Mouse (Mus musculus): ENCODE measurements at regions not wholly inside any gene's neighbourhood (a gene's known extent, or its start where the extent isn't known, plus 50 kb on each side); places are given as distances from the start of the nearest gene placed in this dataset.
A peak's percentile ranks its signal among the peaks of the same experiment; 100 is the strongest.

- Histone ChIP-seq H3K27ac (replicated peaks; ENCODE audit: low read depth, low read length) (no peak overlapping the region), H3K4me1 (ENCODE audit: control insufficient read depth, insufficient read depth, insufficient read length, low read length) (peaks cover 7% of the 10 kb centered on the region), H3K4me3 (ENCODE audit: insufficient read depth, low read depth, low read length) (no peak overlapping the region)
Observed at GRCm38 (mm10) chr13:52189382-52189923, 341.6 kb downstream of the Diras2 start.

GRCm38 (mm10) chr13:52190256-52190655, 340.8 kb downstream of the Diras2 start:
- no peak overlapping the region for H3K4me3 ChIP-seq (ENCODE audit: insufficient read depth, low read depth, low read length)
- H3K4me1 ChIP-seq (ENCODE audit: control insufficient read depth, insufficient read depth, insufficient read length, low read length): peaks cover 7% of the 10 kb centered on the region
- H3K27ac ChIP-seq (replicated peaks; ENCODE audit: low read depth, low read length): no peak overlapping the region

DNA sequence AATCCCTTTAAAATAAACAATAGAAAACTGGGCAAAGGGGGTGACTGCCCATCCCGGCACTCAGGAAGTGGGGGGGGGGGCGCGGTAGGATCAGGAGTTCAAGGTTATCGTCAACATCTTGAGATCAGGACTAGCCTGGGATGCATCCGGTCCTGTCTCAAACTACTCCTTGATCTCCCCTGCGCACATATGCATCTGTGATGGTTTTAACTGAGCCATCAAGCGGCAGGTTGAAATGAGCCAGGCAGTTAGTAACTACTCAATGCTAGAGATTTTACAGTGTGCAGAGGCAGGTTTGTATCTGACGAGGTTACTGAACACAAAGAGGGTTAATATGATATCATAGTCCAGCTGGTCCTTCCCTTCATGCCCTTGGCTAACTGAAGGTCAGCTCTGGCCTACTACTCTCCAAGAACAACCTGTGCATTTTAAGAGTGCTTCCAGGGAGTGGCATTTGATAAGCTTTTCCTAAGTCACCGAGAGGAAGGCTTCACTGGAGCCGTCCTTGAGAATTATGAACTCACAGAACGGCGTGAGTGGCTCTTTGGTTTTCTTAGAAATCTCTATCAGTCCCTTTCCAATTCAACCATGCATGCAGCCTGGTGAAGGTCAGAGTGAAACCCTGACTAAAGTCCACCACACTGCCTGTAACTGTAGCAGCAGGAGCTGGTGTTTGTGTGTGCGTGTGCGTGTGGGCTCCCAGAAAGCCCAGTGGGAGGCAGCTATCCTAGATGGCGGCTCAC, 340.1 kb downstream of the Diras2 start:
- H3K4me3 ChIP-seq (ENCODE audit: insufficient read depth, low read depth, low read length): no peak overlapping the region
- no peak overlapping the region for H3K27ac ChIP-seq (replicated peaks; ENCODE audit: low read depth, low read length)
- H3K4me1 ChIP-seq (ENCODE audit: control insufficient read depth, insufficient read depth, insufficient read length, low read length): peaks cover 7% of the 10 kb centered on the region

GRCm38 (mm10) chr13:52196917-52197316, 334.2 kb downstream of the Diras2 start:
- Histone ChIP-seq H3K4me1 (ENCODE audit: control insufficient read depth, insufficient read depth, insufficient read length, low read length) (no peaks in the 10 kb centered on the region; the same call in 1 of the 2 replicates), H3K27ac (replicated peaks; ENCODE audit: low read depth, low read length) (no peak overlapping the region), H3K4me3 (ENCODE audit: insufficient read depth, low read depth, low read length) (no peak overlapping the region)

GRCm38 (mm10) chr13:52198649-52199348, 332.3 kb downstream of the Diras2 start:
- no peak overlapping the region for H3K4me3 ChIP-seq (ENCODE audit: insufficient read depth, low read depth, low read length)
- H3K27ac ChIP-seq (replicated peaks; ENCODE audit: low read depth, low read length): no peak overlapping the region
- no peaks in the 10 kb centered on the region; the same call in 1 of the 2 replicates for H3K4me1 ChIP-seq (ENCODE audit: control insufficient read depth, insufficient read depth, insufficient read length, low read length)

DNA sequence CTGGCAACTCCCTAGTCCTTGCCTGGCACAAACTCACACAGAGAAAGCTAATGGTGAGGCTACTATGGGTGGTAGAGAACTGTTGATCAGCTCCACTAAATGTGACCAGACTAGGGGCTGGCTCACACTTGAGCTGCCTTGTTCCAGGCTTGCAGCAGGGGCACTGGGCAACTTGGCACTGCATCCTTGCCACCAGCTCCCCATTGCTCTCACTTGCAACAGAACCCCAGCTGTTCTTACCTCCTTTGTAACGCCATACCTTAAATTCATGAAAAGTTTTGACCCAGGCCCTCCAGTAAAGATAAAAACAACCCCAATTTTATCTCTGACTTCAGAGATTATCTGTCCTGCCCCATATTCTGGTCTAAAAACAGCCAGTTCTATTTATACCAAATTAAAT, 328.7 kb downstream of the Diras2 start:
- Histone ChIP-seq H3K27ac (replicated peaks; ENCODE audit: low read depth, low read length) (no peak overlapping the region), H3K4me3 (ENCODE audit: insufficient read depth, low read depth, low read length) (no peak overlapping the region), H3K4me1 (ENCODE audit: control insufficient read depth, insufficient read depth, insufficient read length, low read length) (no peaks in the 10 kb centered on the region)

- no peak overlapping the region for H3K27ac ChIP-seq (replicated peaks; ENCODE audit: low read depth, low read length)
- no peak overlapping the region for H3K4me3 ChIP-seq (ENCODE audit: insufficient read depth, low read depth, low read length)
- no peaks in the 10 kb centered on the region for H3K4me1 ChIP-seq (ENCODE audit: control insufficient read depth, insufficient read depth, insufficient read length, low read length)
Observed at GRCm38 (mm10) chr13:52205951-52206350, 325.1 kb downstream of the Diras2 start.

- Histone ChIP-seq H3K4me1 (ENCODE audit: control insufficient read depth, insufficient read depth, insufficient read length, low read length) (no peaks in the 10 kb centered on the region), H3K4me3 (ENCODE audit: insufficient read depth, low read depth, low read length) (no peak overlapping the region), H3K27ac (replicated peaks; ENCODE audit: low read depth, low read length) (no peak overlapping the region)
Observed at GRCm38 (mm10) chr13:52216343-52216742, 314.7 kb downstream of the Diras2 start.

DNA sequence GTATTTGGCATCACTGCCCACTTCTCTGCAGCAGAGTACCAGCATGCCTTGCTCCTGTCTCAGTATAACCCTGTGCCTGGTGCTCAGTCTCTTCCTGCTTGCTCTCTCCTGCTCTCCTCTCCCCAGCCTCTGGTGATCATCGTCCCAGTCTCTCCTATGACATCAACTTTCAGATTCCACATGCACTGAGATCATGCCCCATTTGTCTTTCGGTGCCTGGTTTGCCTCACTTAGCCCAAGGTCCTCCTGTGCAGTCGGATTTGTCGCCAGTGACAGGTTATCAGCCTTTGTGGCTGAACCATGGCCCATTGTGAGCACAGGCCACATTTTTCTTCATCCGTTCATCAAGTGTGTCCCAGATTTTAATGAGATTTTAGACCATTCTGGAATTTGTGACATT, 314.0 kb downstream of the Diras2 start:
- no peak overlapping the region for H3K4me3 ChIP-seq (ENCODE audit: insufficient read depth, low read depth, low read length)
- no peak overlapping the region for H3K27ac ChIP-seq (replicated peaks; ENCODE audit: low read depth, low read length)
- H3K4me1 ChIP-seq (ENCODE audit: control insufficient read depth, insufficient read depth, insufficient read length, low read length): peaks cover 3% of the 10 kb centered on the region

DNA sequence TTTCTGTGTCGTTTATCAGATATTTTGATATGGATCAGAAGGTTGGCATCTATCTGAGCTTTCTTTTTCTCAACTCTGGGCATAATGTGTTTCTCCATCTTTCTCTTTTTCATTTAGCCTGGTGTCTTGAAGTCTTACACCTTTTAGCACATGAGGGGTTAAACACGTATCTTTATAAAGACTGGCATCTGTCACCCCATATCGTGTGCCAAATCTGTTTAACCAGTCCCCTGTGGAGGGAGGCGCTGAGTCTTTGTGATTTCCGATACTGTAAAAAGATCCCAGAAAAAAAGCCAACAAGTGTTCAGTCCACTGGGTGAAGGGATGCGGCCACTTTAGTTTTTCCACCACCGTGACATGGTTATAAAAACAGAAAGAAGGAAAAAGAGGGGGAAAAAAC, 313.3 kb downstream of the Diras2 start:
- Histone ChIP-seq H3K4me1 (ENCODE audit: control insufficient read depth, insufficient read depth, insufficient read length, low read length) (peaks cover 10% of the 10 kb centered on the region), H3K4me3 (ENCODE audit: insufficient read depth, low read depth, low read length) (no peak overlapping the region), H3K27ac (replicated peaks; ENCODE audit: low read depth, low read length) (no peak overlapping the region)

DNA sequence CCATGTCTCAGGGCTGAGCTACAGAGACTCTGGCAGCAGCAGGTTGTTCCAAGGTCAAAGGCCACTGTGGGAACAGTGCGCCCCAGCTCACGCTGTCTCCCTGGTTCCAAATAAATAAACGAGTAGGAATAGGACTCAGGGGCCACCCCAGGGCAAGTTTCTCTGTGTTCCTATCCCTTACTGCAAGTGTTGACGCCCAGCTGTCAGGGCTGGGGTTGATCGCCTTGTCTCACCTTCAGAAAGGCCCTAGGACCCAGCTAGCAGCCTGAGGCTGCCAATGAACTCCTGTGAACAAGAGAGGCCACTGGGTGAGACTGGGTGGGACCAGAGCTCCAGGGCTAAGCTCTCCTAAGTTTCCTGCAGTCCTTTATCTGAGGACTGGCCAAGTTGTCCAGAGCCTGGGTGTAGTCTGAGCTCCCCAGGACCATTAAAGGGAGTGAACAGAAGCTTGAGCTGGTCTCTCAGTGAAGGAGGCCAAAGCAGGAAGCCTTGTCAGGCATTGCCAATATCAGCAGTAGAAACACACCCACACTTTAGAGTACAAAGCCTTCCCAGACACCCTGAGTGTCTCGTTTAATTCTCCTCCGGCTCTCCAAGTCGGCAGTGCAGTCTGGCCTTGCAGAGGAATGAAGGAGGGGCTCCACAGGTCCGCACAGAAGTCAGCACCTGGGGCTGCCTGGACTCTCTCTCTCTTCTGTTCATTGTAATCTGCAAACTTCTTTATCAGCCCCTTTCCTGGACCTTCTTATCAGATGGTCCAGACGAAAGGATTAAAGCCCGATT, 308.6 kb downstream of the Diras2 start:
- Histone ChIP-seq H3K27ac (replicated peaks; ENCODE audit: low read depth, low read length) (peak overlapping the region; percentile 57), H3K4me3 (ENCODE audit: insufficient read depth, low read depth, low read length) (no peak overlapping the region), H3K4me1 (ENCODE audit: control insufficient read depth, insufficient read depth, insufficient read length, low read length) (peaks cover 11% of the 10 kb centered on the region)

GRCm38 (mm10) chr13:52223098-52223962, 307.7 kb downstream of the Diras2 start:
- peaks cover 11% of the 10 kb centered on the region for H3K4me1 ChIP-seq (ENCODE audit: control insufficient read depth, insufficient read depth, insufficient read length, low read length)
- H3K27ac ChIP-seq (replicated peaks; ENCODE audit: low read depth, low read length): no peak overlapping the region
- no peak overlapping the region for H3K4me3 ChIP-seq (ENCODE audit: insufficient read depth, low read depth, low read length)

DNA sequence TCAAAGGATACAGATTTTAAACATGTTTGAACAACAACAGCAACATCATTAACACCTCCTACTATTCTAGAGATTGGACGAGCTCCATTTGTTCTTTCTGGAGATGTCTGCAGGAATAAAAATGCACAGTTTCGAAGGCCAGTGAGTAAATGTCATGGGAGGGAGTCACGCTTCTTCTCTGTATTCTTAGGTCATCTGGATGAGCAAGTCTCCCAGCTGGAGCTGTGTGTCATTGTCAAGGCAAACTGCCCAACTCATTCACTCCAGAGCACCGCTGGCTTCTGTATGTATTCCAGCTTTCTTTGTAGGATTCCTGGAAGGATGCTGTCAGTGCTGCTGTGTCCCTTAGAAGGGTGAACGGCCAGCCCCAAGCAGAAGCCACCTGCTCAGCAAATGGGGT, 297.1 kb downstream of the Diras2 start:
- Histone ChIP-seq H3K4me1 (ENCODE audit: control insufficient read depth, insufficient read depth, insufficient read length, low read length) (peaks cover 6% of the 10 kb centered on the region; the same call in 1 of the 2 replicates), H3K4me3 (ENCODE audit: insufficient read depth, low read depth, low read length) (no peak overlapping the region), H3K27ac (replicated peaks; ENCODE audit: low read depth, low read length) (no peak overlapping the region)

DNA sequence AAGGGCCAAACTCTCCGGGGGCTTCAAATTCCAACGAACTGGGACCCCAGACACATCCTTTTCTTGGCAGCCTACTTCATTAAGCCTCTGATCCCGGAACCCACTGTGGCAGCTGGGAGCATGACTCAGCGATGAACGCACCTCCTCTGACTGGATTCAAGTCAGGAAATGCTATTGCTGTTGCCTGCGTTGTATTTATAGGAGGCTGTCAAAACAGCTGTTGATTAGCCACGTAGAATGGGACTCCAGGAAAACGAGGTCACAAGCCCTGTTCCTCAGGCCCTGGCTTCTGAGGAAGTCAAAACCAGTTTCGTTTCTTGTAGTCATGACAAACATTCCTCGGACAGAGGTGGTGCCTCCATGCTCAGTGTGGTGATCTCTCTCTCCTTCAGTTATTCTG, 295.0 kb downstream of the Diras2 start:
- Histone ChIP-seq H3K27ac (replicated peaks; ENCODE audit: low read depth, low read length) (peak overlapping the region; percentile 52; the same call in 1 of the 2 replicates), H3K4me1 (ENCODE audit: control insufficient read depth, insufficient read depth, insufficient read length, low read length) (peaks cover 6% of the 10 kb centered on the region; the same call in 1 of the 2 replicates), H3K4me3 (ENCODE audit: insufficient read depth, low read depth, low read length) (no peak overlapping the region)
